Mouse (Mus musculus): ENCODE results near the gene Best1.

The Best1 gene

DNA sequence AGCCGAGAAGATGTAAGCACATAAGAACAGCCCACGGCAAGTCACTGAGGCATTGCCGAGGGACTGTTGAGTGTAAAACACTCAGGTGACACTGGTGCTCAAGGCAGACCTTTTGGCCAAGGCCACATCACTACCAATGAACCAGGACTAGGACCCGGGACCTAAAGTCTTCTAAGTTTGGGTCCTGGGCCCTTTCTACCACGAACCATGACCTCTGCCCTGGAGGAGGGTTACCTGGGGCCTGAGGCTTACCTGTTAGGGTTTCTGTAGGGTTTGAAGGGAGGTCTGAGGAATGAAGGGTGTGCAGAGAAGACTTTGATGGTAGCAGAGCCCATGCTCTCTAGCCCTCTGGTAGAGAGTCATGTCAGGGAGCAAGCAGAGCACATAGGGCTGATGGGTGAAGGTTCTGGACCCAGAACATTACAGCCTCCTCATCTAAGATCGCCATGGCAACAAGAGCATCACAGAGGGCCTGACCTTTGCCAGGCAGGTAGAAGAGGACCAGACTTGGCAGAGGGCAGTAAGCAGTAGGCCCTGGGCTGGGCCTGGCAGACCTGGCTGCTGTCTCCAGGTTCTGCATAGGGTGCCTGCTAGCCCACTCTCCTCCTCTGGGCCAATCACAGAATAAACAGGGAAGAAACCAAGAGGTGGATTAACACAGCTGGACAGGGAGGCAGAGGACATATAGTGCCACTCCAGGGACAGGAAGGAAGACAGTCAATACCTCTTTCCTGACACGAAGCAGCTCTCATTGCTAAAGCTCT is at the start of gene Best1, which contains the start of gene Rab3il1:
Gene Best1 (minus strand): TSS at position 428 of the 764 bp plus-strand sequence.
Gene Rab3il1 (plus strand): TSS at position 464 of the 764 bp plus-strand sequence.
- no peak for DNase-seq

DNA sequence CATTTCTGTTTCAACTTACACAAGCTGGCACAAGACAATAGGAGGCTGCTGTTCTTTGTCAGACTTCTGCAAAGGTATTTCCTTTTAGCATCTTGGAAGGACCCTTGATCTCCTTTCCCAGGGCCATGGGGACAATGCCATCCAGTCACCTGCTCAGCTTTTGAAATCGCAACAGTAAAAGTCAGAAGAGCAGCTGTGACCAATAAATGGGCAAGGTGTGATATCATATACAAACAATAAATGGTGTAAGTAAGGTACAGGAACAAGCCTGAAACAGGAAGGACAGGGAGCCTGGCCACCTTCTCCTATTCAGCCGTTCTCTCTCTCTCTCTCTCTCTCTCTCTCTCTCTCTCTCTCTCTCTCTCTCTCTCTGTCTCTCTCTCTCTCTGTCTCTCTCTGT is 49.0 kb upstream of the Best1 start:
- no peak for DNase-seq

DNA sequence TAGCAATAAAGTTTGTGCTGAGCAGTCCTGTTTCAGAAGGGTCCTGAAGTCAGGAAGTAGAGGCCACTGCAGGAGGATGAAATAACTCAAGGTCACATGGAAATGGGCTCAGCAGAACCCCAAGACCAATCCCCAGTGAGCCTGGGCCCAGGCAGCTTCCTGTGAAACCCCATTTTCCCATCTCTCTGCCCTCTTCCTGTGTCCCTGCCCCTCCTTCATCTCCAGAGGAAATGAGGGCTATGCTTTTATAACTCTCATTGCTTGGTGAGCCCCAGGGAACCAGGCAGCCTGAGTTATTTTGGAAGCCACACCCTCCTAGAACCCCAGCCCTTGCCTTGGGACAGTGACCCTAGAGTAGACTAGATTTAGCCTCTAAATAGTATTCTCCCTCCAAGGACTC is 48.1 kb upstream of the Best1 start:
- no peak for DNase-seq

DNA sequence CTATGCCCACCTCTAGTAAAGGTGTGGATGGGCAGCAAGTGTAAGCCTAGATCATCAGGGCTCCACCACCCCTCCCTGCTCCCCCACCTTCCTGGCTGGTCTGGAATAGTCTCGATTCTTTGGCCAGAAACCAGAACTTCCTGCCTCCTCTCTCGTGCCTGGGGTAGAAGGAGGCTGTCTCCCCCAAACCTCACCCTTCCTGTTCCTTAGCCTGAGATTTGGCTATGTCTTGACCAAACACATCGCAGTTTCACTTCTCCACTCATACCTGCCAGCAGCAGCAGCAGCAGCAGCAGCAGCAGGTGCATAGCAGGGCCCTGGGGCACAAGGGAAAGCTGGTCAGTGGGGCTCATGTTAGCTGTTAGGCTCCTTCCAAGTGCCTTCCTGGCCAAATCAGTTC is 45.5 kb upstream of the Best1 start:
- no peak for DNase-seq

DNA sequence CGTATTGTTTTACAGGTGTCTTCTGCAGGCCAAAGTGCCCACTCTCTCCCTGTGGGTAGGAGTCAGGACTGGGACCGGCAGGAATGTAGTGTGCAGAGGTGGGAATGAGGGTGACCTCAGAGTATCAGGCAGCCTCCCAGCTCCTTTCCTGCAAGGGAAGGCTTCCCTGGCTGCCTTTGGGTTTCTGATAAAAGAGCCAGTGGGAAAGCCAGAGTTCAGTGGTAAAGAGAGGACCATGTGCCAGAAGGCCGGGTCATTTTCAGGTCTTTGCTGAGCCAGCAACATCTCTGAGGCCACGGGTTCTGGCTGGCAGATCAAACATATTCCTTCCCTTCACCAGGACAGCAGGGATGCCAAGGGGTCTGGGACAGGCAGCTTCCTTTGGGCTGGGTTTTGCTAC is 44.9 kb upstream of the Best1 start:
- DNase-seq, result no peak

DNA sequence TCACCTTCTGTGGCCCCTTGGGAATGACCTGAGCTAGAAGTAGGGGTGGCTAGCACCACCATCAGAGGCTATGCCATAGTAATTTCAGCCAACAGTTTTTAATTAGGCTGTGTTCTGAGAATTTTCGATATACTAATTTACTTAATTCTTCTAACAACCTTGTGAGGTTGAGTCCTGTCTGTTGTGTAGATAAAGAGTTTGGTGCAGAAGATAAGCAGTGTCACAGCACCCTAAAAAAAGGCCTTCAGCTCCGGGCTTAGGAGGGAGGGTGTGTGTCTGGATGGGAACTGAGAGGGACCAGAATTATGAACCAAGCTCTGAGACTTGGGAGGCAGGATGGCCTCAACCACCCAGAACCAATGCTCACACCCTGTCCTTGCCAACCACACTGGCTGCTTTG is 44.3 kb upstream of the Best1 start:
- no peak for DNase-seq

DNA sequence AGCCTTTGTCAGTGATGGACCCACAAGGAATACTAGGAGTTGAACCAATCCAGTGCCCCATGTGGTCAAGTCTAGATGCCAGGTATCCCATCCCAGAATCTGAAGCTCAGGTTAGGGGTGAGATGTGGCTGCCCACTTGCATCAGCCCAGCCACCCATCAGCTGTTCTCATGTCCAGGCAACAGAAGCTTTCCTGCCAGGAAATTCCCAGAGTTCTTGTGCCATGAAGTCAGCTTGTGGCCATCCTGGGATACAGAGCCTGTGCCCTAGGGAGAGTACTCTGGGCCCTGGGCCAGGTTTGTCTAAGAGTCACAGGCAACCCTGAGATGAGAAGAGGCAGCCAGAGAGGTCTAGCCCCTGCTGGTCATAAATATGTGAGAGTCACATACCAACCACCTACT is 42.2 kb upstream of the Best1 start:
- DNase-seq, result no peak

DNA sequence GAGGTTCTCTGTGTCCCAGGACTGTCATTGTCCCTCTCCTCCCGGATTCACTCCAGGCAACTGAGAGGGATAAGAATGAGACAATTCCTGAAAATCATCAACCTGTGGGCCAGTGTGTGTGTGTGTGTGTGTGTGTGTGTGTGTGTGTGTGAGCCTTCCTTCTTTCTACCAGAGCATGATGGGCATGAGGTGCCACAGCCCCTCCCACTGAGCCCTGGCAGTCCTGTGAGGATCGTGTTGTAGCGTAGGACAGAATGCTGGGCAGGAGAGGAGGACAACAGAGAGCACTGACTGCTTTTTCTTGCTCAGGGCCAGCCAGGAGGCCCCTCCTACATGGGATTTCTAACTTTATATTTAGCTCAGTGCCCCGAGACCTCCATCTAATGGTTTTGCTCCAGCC is 41.4 kb upstream of the Best1 start:
- no peak for DNase-seq

DNA sequence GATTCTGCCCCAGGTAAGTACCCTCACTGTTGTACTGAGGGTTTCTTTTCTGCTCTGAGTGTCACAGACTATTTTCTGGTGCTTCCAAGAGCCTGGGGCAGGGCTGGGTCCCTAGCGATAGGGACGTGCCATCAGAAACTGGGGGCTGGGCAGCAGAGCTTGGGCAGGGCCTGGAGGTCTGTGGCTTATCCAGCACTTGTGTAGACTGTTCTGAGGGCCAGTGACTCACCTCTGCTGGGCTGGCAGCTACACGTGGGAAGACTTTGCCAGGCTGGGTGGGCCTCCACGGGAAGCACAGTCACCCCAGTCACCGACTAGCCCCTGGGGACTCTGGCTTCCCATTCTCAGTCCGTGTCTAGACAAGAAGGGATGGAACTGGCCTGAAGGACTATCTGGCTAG is 40.8 kb upstream of the Best1 start:
- no peak for DNase-seq

DNA sequence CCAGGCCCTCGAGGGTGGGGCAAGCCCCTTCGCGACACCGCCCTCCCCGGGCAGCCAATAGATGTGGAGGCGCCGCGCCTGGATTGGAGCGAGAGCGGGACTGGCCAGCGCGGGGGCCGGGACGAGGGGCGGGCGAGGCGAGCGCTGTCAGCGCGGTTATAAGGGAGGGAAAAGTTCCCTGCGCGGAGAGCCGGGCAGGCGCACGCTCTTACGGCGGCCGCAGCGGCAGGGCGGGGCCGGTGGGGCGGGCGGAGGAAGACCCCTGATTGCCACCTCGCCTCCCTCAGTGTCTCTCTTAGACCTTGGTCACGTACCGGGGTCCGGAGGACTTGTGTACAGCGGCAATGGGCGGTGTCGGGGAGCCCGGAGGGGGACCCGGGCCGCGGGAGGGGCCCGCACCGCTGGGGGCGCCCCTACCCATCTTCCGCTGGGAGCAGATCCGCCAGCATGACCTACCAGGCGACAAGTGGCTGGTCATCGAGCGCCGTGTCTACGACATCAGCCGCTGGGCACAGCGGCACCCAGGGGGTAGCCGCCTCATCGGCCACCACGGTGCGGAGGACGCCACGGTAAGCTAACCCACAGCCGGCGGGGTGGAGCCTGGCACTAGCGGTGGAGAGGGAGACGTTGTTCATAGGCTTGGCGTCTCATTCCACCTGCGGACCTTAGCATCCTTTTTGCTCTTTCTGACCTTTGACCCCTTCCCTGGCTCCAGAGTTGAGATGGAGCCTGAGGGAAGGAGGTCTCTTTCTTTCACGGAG is 40.1 kb upstream of the Best1 start, which contains the start of gene Fads3:
Gene Fads3 (plus strand): TSS at position 182 of the 761 bp plus-strand sequence.
- peak in 1 of 2 experiments; percentile 84 for DNase-seq

DNA sequence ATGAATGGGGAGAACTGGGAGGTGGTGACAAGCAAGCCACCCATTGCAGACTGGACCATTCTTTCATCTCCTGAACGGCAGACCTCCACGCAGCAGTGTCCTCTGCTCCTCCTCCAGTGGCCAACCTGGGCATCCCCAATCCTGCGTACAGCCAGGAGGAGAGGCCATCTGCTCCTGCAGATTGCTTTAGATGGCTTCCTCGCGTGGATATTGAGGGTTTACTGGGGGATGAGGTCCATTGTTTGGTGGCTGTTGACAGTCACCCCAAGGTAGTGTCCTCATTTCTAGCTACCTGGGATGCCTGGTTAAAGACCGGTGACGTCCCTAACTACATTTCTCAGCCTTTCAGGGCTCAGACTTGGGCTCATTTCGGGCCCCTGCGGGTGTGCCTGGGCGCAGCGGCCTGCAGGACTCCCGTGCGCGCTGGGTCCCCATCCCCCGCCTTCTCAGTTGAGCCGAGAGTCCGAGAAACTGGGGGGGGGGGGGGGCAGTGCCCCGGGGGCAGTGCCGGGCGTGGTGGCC is 39.5 kb upstream of the Best1 start:
- DNase-seq, result peak; percentile 72 to 73

DNA sequence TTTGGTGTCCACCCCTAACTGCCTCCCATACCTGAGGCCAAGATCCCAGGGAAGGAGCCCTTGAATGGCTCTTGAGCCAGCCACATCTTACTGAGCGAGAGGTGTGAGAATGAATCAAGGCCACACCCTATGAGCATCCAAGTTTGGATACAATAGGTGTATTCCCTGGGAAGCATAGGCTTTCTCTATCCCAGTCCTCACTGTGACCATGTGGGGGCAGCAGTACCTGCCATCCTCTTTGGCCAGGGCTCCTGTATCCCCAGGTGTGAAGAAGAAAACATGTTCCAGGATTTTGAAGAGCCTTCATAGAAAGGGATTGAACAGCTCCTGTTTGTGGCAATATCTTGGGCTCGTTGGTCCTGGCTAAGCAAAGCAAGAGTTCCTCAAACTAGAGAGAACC is 38.2 kb upstream of the Best1 start:
- peak; percentile 29 to 34 for DNase-seq

DNA sequence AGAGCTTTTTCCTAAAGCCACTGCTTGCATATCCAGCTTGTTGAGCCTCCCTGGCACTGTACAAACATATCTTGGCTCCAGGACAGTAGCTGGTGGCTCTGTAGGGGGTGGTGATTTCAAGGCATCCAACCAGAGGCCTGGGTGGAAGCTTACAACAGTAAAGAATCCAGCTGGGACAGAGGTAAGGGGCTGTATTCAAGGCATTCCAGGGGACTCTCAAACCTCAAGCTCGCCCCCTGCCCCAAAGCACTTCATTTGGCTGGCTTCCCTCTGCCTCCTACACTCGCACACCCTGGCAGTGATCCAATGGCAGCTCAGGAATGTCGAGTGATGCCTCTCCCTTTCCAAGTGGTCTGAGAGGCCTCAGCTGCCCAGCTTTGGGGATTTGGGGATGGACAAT is 37.5 kb upstream of the Best1 start:
- DNase-seq, result peak; percentile 27 to 28

DNA sequence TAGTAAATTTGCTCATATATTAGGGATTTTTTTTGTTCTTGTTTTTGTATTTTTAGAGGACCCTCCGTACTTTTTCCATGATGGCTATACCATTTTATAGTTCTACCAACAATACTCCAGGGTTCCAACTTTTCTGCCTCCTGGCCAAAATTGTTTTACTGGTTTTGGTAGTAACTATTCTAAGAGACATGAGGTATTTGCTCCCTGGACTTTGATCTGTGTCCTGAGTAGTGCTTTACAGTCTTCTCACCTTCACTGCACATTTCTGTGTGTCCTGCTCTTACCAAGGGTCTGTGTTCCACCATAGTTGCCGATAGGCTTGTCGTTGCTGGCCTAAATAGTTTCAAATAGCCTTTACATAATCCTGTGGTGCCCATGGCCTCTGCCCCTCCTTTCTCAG is 36.9 kb upstream of the Best1 start:
- DNase-seq, result no peak

DNA sequence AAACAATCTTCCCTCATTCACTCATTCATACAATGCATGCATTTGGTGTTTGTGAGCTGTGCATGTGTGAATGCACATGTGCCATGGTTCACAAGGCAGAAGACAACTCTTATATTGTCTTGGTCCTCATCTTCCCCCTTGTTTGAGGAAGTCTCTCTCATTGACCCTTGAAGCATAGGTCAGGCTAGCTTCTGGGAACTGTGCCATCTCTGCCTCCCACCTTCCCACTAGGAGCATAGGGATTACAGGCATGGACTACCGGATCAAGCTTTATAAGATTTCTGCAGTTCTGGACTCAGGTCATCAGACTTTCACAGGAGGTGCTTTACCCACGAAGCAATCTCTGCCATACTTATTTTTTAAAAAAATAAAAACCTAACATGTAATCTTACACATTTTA is 36.1 kb upstream of the Best1 start:
- DNase-seq, result no peak

DNA sequence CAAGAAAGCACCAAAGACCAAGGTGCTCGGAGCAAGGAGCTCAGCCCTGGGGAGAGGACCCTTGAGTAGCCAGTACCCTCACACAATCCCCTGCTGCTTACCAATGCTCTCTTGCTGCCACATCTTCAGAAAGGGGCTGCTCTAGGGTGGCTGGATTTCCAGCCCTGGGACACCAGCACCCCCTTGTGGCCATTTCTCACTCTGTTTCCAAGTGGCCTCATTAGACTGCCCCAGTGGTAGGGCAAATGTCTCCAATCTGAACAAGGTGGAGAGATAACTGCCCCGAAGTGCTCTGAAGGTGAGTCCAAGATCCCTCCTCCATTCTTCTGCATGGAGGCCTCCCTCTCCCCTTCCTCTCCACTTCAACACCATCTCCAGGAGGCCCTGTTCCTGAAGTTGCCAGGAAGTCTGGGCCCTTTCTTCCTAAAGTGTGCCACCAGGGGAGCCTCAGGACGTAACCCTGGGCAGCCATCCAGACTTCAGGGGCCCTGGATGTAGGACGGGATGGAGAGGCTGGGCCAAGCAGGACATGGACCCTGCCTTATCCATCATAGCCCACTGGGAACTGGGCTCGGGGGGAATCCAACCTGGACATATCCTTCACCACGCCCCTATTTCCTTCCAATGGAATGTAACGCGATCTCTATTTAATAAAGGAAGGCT is 33.5 kb upstream of the Best1 start:
- DNase-seq, result peak; percentile 75

DNA sequence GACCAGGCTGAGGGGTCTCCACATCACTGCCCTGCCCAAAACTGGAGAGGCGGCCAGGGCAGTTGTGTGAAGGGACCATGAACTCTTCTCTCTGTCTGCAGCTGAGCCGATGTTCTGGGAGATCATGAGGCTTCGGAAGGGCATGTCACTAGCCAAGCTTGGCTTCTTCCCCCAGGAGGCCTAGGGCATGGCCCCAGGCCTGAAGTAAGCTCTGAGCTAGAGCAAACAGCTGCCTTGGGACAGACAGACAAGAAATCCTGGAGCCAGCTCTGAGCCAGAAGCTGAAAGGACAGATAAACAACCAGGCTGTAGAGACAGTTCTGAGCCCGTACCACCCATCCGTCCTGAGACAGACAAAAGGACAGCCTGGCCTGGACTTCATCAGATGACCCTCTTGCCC is 32.9 kb upstream of the Best1 start:
- DNase-seq, result no peak

DNA sequence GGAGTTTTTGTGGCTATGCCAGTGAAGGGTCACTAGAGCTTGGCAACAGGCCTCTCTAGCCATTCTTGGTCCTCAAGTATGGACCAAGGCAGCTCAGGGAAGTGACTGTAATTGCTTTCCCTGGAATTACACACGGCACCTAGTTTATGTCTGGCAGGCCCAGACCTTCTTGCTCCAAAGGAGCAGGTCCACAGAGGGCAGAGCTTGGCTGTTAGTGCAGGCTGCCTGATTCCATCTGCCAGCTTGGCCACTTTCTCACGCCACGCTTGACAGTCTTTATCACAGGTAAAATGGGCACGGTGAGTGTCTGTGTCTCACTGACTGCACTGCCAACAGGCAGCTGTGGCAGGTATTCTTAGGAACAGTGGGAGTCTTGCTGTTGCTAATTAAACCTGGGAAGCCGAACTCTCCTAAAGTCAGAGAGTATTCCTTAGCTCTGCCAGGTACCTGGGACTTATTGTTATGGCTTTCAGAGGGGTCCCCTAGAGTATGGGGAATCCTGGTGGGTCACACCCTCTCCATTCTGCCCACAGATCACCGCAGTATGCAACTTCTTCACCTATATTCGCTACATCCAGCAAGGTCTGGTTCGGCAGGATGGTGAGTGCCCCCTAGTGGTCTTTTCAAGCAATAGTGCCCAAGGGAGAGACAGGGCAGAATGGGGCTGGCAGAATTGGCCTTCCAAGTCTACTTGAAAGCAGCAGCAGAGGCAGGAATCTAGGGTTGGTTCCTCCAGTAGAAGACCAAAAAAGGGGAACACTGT is 32.0 kb upstream of the Best1 start:
- peak; percentile 62 to 65 for DNase-seq

DNA sequence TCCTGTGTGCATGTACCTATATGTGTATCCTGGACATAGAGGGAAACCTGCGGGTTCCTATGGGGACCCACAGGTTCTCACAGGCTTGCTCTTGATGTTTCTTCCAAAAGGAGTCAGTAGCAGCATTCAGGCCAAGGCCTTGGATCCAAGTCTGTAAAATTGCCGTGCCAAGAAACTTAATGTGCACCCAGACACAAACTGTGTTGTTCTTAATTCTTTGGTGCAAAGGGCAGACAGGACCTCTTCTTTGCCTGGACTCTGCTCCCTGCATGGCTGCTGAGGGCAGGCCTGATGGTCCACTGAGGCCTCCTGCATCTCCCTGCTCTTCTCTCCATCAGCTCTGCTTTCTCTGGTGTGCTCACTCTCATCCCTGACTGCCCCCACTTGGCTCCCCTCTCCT is 28.3 kb upstream of the Best1 start:
- no peak for DNase-seq

DNA sequence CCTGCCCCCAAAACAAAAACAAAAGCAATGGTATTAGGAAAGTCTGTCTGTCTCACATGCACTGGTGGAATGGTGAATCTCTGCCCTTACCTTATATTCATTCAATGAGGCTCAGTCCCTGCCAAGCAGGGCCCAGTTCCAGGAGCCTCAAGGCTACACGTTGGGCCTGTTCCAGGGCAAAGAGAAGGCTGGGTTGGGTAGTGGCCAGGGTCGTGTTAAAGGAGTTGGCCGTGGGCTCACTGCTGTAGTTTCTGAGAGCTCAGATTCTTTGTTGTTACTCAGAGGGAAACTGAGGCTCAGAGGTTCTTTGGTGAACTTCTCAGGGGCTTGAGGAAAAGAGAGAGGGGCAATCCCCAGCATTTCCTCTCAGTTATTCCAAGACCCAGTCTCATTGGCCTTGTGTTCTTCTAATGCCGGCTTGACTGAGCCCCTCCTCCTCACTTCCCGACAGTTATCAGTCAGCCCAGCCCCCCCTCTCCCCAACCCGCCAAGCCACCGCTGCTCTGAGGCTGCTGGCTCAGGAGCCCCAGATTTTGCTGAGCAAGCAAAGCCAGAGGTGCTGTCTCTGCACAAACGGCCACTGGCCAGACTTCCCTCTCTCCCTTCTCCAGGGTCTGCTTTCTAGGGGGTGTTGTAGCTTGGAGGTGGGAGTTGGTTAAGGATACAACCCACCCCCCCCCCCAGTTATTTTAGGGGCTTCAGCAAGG is 23.9 kb upstream of the Best1 start:
- no peak for DNase-seq

DNA sequence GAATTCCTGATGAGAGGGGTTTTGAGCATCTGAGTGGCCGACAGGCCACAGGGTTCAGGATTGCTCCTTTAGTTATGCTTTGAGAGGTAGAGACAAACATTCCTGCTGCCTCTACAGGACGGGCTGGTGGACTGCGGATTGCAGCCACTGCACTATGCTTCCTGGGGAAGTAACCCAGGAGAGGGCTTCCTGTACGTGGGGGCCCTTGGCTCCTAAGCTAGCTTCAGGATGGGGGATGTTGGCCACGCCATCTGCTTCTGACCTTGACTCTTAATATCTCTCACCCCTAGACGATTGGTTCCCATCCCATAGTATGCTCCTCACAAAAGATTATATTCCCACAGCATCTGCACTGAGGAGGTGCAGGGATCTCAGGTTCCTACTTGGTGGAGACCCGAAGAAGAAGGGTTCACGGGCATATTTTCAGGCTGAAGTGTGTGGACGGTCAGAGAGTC is 21.9 kb upstream of the Best1 start:
- DNase-seq, result no peak

Measured in cerebellum, postnatal 36 days (tissue).